Mouse (Mus musculus) kidney, adult 11 months (tissue): ENCODE data around the gene Necab2.

ENCODE experiments used
- DNase-seq: peaks from one replicate; pipeline ENCODE4 v3.0.0; 2022

The Necab2 gene

GRCm38 (mm10) chr8:119428766-119429327, 17.7 kb upstream of the Necab2 start:
- DNase-seq = peak; percentile 50

- DNase-seq = peak; percentile 73
These were observed 17.0 kb upstream of the Necab2 start for GRCm38 (mm10) chr8:119429552-119429951.

GRCm38 (mm10) chr8:119430250-119430649, 16.3 kb upstream of the Necab2 start:
- DNase-seq = no peak

- no peak for DNase-seq
These were observed 15.8 kb upstream of the Necab2 start for GRCm38 (mm10) chr8:119430690-119431089.

DNA sequence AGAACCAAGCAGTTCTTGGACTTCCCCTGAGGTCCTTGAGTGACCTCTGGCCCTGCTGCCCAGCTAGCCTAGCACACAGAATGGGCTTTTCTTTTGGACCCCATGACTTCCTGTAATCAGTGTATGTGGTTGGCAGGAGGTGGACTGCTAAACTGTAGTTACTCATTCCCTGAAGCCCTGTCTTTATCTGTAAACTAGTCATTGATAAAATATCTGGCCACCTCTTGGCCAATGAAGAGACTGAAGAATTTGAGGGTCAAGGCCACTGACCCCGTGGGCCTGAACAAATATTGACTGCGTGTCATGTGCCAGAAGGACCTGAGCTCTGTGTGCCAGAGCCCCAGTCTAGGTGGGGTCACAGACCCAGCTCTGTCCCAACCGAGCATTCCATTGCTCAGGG, 14.1 kb upstream of the Necab2 start:
- DNase-seq = no peak

DNA sequence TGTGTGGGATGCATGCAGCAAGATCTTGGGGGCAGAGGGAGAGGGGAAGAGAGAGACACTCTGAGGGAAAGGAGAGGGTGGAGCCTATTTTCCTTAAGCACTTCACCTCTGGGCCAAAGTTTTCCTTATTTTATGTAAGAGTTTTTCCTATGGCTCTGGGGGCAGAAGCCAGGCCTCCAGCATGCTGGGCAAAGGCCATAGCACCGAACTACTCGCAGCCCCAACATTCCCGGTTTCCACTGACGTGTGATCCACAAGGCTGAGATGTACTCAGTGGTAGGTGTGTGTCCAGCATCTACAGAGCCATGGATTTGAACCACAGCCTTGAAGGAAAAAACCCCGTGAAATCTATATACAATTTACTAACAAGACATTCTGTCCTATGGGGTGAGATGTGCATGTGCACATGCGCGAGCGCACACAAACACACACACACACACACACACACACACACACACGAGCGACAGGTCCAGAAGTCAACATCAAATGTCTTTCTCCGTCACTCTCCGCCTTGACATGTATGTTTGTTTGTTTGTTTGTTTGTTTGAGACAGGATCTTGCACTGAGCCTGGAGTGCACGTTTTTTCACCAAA, 12.8 kb upstream of the Necab2 start, which contains the start of gene Osgin1:
Gene Osgin1, plus strand, starts transcription at position 543 of the 593 bp plus-strand sequence.
- DNase-seq = no peak

DNA sequence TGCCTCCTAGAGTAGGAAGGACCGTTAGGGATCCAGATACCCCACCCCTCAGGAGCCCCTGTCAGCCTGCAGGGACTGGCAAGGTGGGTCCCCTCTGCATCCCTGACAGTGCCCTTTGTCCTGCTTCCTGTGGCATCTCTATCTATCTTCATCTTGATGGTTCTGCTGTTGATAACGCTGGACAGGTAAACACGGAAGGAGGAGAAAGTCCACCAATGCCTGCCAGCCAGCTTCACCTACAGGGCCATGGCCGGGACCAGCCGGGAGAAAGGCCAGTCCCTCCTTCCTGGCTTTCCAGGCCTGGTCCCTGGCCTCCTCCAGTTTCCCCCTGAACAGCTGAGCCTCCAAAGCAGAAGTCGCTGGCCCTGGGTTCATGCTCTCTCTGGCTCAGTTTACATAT, 11.9 kb upstream of the Necab2 start:
- no peak for DNase-seq

DNA sequence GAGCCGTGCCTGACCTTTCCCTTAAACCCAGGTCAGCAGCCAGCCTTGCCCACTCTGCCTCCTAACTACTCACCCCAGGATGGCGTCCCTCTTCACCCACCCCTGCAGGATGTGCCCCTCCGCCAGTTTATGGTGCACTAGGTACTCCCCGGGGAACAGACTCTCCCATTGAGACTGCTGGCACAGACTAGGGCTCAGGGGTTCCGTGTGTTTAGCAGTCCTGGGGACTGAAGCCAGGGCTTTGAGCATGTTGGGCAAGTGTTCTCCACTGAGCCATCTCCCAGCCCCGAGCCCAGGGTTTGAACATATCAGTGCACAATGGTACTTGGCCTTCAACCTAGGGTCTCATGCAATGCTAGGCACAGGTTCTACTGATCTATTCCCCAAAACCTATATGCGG, 11.0 kb upstream of the Necab2 start:
- DNase-seq = no peak

DNA sequence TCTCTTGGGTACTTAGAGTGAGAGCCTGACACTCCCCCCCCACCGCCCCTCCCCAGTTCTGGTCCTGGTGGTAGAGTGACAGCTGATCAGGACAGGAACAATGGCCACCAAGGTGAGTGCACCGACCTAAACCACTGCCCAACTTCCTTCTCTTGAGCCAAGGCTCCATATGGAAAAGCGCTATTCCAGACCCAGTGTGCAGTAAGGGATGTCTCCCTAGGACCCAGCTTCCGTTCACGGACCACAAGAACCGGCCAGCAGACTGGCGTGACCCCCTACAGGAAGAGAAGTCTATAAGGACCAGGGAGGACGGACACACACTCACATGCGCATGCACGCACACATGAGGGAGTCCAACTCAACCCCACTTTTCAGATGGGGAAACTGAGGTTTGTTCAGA, 10.2 kb upstream of the Necab2 start:
- DNase-seq = no peak

GRCm38 (mm10) chr8:119436933-119437332, 9.6 kb upstream of the Necab2 start:
- peak; percentile 91 for DNase-seq

DNA sequence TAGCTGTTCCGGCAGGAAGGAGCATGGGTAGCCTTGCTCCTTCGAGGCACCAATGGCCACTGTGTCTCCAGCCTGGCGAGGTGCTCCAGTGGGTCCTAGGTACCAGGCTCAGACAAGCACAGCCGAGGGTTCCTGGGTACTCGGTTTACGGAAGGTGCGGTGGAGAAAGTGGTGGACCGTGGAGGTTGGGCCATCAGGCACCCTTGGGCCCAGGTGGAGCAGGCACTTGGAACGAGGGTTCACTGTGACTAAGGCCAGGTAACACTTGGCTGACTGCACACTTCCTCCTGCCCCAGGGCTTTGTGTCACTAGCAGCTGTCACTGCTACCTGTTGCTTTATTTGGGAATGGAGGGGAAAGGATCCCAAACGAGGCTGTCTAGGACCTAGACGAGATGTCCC, 9.0 kb upstream of the Necab2 start:
- no peak for DNase-seq

GRCm38 (mm10) chr8:119438876-119439275, 7.6 kb upstream of the Necab2 start:
- peak; percentile 67 for DNase-seq

DNA sequence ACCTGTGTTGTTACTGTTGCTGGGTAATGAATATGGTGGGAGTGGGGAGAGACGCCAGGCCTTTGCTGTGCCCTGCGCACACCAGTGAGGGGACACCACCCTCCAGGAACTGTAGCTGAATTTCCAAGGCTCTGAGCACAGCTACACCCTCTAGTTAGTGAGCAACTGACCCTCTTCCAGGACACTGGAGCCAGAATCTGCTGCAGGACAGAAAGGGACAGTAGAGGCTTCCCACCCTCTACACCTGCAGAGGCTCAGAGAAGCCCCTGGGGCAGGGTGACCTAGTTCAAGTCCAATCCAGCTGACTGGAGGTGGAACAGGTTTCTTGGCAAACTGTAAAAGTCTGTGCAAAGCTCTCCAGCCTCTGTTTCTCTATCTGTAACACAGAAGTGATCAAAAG, 7.1 kb upstream of the Necab2 start:
- no peak for DNase-seq

GRCm38 (mm10) chr8:119439893-119440249, 6.6 kb upstream of the Necab2 start:
- DNase-seq = no peak

DNA sequence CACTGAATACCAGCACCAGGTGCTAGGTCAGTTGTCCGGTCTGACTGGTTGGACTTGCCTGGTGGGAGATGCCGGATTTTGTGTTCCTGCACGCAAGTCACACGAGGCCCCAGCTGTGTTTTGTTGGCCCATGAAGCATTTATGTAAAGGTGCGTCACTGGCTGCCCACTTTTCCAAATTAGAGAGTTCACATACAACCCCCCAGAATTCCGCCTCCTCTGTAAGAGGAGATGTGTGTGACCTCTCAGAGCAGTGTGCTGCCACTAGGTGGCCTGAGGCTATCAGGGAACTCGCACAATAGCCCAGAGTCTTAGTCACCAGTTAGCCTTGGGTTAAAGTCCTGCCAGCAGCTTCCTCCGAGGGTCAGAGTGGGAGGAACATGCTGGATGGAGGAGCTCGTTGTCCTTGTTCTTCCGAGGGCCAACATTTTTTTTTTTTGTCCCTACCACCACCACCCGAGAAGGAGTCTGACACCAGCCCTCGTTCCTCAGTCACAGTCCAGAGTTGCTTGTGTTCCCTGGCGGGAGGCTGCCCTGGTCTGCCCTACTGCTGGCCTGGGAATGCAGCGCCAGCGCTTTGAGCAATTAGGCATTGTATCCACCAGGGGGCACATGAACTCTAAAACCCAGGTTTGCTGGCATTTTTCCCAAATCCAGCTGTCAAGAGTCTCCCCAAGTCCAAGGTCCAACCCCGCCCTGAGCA, 6.1 kb upstream of the Necab2 start:
- peak; percentile 79 for DNase-seq

DNA sequence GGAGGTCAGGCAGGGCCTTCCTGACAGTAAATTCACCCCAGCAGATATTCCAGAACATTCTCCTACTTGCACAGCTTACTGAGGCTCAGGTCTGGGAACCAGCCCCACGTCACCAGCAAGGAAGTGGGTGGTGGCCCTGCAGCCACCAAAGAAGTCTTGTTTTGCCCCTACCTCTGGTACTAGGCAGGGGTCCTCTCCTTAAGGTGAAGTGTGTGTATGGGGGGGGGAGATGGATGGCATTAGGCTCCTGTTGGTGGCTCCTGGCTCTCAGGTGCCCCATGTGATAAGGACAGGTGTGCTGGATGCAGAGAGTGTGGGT, 5.6 kb upstream of the Necab2 start:
- peak; percentile 91 for DNase-seq

DNA sequence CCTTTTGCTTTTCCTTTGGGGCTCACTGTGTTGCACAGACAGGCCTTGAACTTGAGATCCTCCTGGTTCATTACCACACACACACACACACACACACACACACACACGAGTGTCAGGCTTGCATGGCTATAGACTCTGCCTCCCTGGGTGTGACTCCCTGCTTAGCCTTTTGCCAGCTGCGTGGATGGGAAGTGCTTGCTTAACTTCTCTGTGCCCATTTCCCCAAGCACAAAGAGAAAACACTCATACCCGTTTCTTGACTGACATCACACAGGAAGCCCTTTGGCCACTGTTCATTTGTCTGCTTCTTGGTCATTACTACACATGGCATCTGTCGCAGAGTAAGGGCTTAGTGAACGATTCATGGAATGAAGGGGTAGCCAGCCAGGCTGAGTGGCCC, 4.5 kb upstream of the Necab2 start:
- DNase-seq = no peak

DNA sequence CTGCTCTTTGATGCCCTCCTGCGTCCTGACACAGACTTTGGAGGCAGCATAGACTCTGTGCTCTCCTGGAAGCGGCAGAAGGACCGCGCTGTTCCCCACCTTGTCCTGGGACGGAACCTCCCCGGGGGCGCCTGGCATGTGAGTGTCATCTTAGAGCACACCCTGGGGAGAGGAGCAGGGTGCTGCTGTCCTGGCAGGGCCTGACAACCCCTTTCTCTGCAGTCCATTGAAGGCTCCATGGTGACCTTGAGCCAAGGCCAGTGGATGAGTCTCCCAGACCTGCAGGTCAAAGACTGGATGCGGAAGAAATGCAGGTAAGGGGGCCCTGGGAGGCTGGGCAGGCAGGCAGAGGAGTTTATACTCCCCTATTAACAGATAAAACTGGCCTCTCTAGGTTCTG, 3.5 kb upstream of the Necab2 start:
- no peak for DNase-seq

GRCm38 (mm10) chr8:119446990-119447780, 666 bp downstream of the Necab2 start:
- no peak for DNase-seq

- no peak for DNase-seq
These were observed 1.3 kb downstream of the Necab2 start for GRCm38 (mm10) chr8:119447781-119448170.

DNA sequence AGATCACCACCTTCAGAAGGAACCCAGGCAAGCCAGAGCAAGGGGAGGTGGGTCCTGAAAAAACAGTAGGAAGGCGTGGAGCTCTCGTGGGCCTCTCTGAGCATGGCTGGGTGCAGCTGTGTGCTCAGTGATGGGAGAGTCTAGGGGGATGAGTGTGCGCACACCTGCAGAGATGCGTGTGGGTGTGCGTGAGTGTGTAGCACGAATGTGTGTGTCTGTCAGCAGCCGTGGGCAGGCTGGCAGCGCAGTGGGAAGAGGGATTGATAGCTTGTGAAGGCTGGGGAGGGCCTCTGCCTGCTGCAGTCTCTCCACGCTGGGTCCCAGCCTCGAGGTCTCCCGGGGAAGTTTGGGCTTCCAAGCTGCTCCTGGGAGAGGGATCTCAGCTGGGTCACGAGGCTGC, 3.1 kb downstream of the Necab2 start:
- DNase-seq = no peak

GRCm38 (mm10) chr8:119451131-119451530, 4.6 kb downstream of the Necab2 start:
- no peak for DNase-seq

GRCm38 (mm10) chr8:119452919-119453318, 6.4 kb downstream of the Necab2 start:
- DNase-seq = no peak

- no peak for DNase-seq
These were observed 9.5 kb downstream of the Necab2 start for GRCm38 (mm10) chr8:119456045-119456444.
